Mouse (Mus musculus) layer of hippocampus, postnatal 36 days (tissue): ENCODE results near the gene Sqstm1. TPM values are rescaled to one million over a fixed set of nuclear protein-coding genes. Genes with fewer than 3 reads are reported as not detected.
"Not testable (repeated sequence)": the region's sequence is repeated elsewhere in the genome, so short reads cannot be mapped to it uniquely, and the experiment has no call there.

ENCODE experiments used
- DNase-seq, 2 experiments: peaks; one replicate each; pipeline ENCODE4 v3.0.0; 2022
- microRNA-seq, 2 experiments: library from miRNA; unstranded; fragments of <30 nt; microRNA quantifications; one replicate each; pipeline ENCODE4 v1.2.0; 2021
- total RNA-seq, 2 experiments: library from RNA; stranded (reverse); gene quantifications; 2 replicates each; pipeline ENCODE4 v1.2.3; 2021

The Sqstm1 gene
- total RNA-seq, 2 experiments from 2014 or later: 426 to 430 TPM

- DNase-seq: no peak
Measured at GRCm38 (mm10) chr11:50176351-50176750, 34.3 kb downstream of the Sqstm1 start.

DNA sequence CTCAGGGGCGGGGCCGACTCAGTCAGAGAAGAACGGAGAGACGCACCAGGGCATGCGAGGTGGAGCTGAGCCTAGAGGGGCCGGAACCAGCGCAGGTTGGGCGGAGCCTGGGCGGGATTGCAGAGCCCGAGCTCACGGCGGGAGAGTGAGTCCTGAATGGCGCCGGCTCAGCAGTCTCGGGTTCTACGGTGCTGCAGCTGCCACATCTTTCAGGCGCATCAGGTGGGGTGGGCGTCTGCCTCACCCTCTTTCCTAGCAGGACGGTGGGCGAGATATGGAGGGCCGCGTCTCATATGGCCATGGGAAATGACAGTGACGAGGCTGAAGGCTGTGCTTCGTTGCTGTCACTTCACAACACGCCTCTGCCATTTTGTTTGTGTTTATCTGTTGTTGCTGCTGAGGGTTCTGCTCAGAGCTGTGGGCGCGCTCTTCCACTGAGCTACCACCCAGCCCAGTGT, 35.9 kb downstream of the Sqstm1 start:
- DNase-seq: peak; percentile 96 to 98

GRCm38 (mm10) chr11:50174111-50174729, 36.4 kb downstream of the Sqstm1 start, which contains the start of gene Mrnip:
TSS of gene Mrnip (plus strand) at chr11:50174444.
- not testable (repeated sequence) for DNase-seq

- DNase-seq: no peak
Measured at GRCm38 (mm10) chr11:50168352-50168751, 42.3 kb downstream of the Sqstm1 start.

DNA sequence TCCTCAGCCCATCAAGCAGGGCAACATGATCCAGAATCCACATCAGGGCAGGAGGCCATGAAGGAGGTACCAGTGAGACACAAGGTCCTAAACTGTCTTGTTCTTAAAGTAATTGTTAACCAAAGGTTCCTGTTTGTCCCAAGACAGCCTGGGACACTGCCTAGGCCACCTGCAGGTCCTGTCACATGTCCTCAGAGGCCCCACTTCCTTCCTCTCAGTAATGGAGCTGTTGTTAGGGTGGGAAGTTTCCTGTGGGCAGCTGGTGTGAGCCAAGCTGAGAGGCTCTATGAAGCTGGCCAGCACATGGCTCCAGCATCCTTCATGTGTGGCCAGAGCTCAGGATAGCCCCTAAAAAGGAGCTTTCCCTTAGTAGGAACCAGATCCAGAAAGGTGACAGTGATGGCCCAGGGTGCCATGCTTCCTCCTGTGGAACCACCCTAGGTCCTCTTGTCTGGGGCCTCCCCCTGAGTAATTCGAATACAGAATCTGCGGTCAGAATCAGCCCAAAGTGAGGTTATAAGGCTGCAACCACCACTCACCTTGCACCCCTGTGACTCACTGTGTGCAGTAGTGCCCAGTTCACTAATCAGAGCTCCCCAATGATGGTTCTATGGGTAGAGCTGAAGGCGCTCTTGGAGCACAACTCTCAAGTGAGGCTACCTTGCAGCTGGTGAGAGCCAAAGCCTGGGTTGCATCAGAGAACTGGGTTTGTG, 48.1 kb downstream of the Sqstm1 start:
- no peak for DNase-seq

DNA sequence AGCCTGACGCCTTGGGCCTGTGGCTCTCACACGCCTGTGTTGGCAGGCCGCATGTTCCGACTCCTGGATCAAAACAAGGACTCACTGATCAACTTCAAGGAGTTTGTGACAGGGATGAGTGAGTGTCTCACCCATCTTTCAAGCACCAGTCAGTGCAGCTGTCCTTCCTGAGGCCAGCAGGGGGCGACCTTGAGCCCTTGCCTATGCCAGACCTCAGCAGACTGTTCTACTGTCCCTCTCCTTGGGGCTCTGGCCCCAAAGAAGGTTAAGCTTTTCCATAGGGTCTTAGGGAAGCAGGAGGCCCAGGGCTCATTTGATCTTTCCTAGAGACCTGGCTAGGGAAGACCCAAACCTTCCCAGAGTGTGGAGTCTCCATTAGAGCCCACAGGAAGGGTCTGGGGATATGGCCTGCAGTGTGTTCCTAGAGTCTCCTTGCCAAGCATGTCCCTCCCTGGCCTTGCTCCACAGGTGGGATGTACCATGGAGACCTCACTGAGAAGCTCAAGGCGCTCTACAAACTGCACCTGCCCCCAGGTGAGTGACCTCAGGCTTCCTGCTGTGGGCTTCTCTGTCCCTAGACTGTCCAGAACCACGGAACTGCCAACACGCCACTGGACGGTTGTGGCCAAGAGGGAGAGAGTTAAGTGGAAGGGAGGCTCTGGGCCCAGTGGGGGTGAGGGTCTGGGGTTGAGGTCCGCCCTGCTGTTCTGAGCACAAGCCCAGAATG, 48.9 kb downstream of the Sqstm1 start:
- no peak for DNase-seq

DNA sequence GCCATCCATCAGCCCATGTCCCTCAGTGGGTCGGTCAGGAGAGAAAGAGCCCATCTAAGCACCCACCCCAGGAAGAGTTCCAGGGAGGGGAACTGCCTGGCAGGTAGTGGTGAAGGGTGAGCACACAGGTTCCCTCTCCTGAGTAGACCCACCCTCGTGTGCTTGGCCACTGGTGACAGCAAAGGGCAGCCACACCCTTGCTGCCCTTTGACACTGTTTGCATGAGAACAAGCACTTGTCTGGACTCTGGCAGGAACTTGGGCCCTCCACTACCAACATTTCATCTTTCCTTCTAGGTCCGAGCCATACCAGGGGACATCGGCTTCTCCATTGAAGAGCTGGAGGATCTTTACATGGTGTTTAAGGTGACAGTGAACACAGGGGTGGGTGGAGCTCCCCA, 51.3 kb downstream of the Sqstm1 start:
- no peak for DNase-seq

DNA sequence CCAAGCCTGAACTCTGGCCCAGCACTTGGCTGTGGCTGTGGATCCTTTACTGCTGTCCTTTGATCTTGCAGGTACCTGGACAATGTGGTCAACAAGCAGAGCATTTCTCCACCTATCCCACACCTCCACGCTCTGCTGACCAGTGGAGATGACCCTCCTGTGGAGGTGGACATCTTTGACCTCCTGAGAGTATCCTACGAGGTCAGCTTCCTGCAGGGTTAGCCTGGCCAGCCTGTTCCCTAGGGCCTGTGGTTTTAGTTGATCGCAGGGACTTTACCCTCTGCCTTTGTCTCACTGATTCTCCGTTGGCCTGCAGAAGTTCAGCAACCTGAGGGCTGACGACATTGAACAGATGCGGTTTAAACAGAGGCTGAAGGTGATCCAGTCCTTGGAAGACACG, 52.3 kb downstream of the Sqstm1 start:
- DNase-seq: no peak

DNA sequence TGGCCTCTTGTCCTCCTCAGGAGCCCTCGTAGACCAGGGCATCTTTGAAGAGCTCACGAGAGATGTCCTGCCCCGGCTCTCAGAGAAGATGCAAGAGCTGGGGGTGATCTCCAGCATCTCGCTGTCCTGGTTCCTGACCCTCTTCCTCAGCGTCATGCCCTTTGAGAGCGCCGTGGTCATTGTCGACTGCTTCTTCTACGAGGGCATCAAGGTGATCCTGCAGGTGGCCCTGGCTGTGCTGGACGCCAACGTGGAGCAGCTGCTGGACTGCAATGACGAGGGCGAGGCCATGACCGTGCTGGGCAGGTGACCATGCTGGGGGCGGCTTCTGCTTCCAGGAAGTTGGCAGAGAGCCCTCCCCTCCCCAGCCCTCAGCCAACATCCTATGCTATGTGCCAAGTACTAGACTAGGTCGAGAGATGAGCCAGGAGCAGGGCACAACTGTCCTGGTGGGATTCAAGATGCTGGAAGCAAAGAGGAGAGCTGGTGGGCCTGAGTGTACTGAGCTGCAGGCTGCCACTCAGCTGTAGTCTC, 53.8 kb downstream of the Sqstm1 start:
- DNase-seq: no peak

DNA sequence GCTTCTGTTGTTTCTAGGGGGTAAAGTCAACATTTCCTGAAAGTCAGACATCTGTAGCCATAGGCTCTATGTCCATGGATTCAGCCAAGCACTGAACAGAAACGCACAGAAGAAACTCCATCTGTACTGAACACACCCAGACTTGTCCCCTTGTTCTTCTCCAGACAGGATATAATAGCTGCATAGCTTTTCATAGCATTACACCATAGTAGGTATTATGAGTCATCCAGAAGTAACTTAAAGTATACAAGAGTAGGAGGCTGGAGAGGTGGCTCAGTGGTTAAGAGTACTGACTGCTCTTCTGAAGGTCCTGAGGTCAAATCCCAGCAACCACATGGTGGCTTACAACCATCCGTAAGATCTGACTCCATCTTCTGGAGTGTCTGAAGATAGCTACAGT, 54.8 kb downstream of the Sqstm1 start:
- DNase-seq: no peak

GRCm38 (mm10) chr11:50154777-50155520, 55.7 kb downstream of the Sqstm1 start:
- DNase-seq: peak in 1 of 2 experiments; percentile 11

DNA sequence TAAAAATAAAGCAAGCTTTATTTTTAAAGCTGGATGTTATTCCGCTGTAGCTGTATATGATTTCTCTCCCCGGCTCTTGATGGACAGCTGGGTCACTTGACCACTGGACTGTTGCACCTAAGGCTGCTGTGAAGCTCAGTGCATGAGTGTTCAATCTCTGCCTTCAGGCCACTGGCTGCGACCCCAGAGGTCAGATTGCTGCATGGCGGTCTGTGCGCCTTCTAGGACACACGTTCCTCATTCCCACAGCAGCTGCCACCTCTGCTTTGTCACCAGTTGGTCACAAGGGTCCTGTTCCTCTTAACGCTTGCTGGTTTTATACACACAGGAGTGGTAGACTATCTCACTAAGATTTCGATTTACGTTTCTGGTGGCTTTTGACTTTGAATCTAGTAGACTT, 56.5 kb downstream of the Sqstm1 start:
- no peak for DNase-seq

- no peak for DNase-seq
Measured at GRCm38 (mm10) chr11:50151374-50151773, 59.3 kb downstream of the Sqstm1 start.

DNA sequence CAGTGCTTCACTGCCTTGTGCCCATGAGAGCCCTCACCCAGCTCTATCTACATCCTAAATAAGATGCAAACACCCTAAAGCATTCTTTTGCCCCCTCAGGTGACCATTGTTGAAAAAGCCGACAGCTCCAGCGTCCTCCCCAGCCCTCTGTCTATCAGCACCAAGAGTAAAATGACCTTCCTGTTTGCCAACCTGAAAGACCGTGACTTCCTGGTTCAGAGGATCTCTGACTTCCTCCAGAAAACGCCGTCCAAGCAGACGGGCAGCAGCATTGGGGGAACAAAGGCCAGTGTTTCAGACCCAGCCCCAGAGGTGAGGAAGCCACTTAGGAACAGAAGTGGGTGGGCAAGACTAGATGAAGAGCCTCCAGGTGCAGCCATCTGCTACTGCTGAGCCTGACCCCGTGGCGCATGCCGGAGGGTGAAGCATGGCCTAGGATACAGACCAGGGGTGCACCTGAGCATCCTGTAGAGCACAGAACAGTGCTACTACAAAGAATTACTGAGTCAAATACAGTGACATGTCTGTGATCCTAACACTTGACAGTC, 61.0 kb downstream of the Sqstm1 start:
- DNase-seq: no peak

Small RNA genes lying within 50 kb of the gene (microRNA-seq; reads per million reads assigned to microRNA genes)
- gene Mir6919: 1.8 to 2.8 reads per million in 2 experiments

Other genes starting within 250 kb of the Sqstm1 start
- gene Rnf130, start 185.5 kb downstream of the Sqstm1 start, total RNA-seq: 10 to 100 TPM; 77.5 to 79.9 TPM
- 100 to 1,000 TPM; 102 to 104 TPM for gene Tbc1d9b, start 79.4 kb downstream of the Sqstm1 start, total RNA-seq
- gene Mrnip, start 36.4 kb downstream of the Sqstm1 start, total RNA-seq: 10 to 100 TPM; 13.0 to 14.2 TPM
- 100 to 1,000 TPM in 1 of 2 experiments, 10 to 100 TPM in 1; 91.1 to 102 TPM for gene Mgat4b, start 63 bp upstream of the Sqstm1 start, total RNA-seq
- 1 to 10 TPM; 5.1 to 8.7 TPM for gene Ltc4s, start 27.8 kb upstream of the Sqstm1 start, total RNA-seq
- gene Maml1, start 81.5 kb upstream of the Sqstm1 start, total RNA-seq: 10 to 100 TPM in 1 of 2 experiments, 1 to 10 TPM in 1; 8.8 to 10.5 TPM
- 100 to 1,000 TPM; 425 to 428 TPM for gene Canx, start 114.8 kb upstream of the Sqstm1 start, total RNA-seq
- not detected for gene Cby3, start 143.6 kb upstream of the Sqstm1 start, total RNA-seq
- gene Hnrnph1, start 166.2 kb upstream of the Sqstm1 start, total RNA-seq: 100 to 1,000 TPM; 303 to 325 TPM
- gene Rufy1, start 220.3 kb upstream of the Sqstm1 start, total RNA-seq: 10 to 100 TPM; 29.6 to 30.1 TPM